Mouse (Mus musculus) CD8-positive naive resting alpha-beta T cell, adult 57 days (primary cell): ENCODE results near the gene Rgs13. TPM values are rescaled to one million over a fixed set of nuclear protein-coding genes. Genes with fewer than 3 reads are reported as not detected.

Experiments
- total RNA-seq: library from RNA; stranded (reverse); gene quantifications from one replicate; pipeline ENCODE4 v1.2.4, GENCODE M21; 2023

Gene Rgs13
- total RNA-seq = not detected

DNA sequence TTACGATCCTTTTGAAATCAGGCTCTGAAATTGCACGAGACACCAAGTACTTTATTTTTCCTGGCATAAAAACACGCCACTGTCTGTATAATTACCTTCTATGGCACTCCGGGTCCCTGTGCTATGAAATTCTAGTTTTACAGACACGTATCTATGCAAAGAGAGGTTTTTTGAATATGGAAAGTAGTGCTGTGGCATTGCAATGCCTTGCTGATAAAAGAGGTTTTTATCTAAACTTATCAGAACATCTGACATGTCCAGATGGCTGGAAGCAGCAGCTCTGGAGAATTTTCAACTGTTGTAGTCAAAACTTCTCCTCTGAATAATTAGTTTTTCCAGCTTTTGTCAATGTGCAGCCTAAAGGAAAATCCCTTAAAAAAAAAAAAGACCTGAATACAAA is at the start of gene Rgs13:
TSS of gene Rgs13 (minus strand) at position 207 of the 400 bp plus-strand sequence.

Other genes with a start within 250 kb of the Rgs13 start
- 236 TPM for gene Rgs2, start 173.2 kb downstream of the Rgs13 start, total RNA-seq
- gene Rgs1, start 71.9 kb upstream of the Rgs13 start, total RNA-seq = 437 TPM